Mouse (Mus musculus) brown adipose tissue, adult 24 weeks (tissue): ENCODE measurements around the gene Tprn. TPM values are rescaled to one million over a fixed set of nuclear protein-coding genes. Genes with fewer than 3 reads are reported as not detected.

ENCODE experiments used
- H3K27ac ChIP-seq: fragments of 200-500 bp; replicated peaks from 2 replicates; pipeline ENCODE4 v1.5.1; 2012; ENCODE audit warnings: low read depth, mild to moderate bottlenecking, low read length
- H3K4me1 ChIP-seq: fragments of 200-500 bp; 2 replicates; pipeline ENCODE4 v1.6.1; 2012; ENCODE audit warnings: low read length, mixed read lengths; ENCODE audit not compliant: control insufficient read depth, insufficient read depth, insufficient read length
- H3K4me3 ChIP-seq: fragments of 200-500 bp; 2 replicates; pipeline ENCODE4 v1.5.1; 2012; ENCODE audit warnings: low read depth, mild to moderate bottlenecking, low read length, moderate library complexity; ENCODE audit not compliant: insufficient read depth
- polyA plus RNA-seq: library from polyadenylated mRNA; stranded (reverse); fragments of >200 nt; gene quantifications from 2 replicates; pipeline ENCODE4 v1.2.4, GENCODE M21; 2012; ENCODE audit not compliant: missing spikeins, insufficient read depth, insufficient read length

Tprn gene
- polyA plus RNA-seq, 1 experiment = 3.7 TPM

DNA sequence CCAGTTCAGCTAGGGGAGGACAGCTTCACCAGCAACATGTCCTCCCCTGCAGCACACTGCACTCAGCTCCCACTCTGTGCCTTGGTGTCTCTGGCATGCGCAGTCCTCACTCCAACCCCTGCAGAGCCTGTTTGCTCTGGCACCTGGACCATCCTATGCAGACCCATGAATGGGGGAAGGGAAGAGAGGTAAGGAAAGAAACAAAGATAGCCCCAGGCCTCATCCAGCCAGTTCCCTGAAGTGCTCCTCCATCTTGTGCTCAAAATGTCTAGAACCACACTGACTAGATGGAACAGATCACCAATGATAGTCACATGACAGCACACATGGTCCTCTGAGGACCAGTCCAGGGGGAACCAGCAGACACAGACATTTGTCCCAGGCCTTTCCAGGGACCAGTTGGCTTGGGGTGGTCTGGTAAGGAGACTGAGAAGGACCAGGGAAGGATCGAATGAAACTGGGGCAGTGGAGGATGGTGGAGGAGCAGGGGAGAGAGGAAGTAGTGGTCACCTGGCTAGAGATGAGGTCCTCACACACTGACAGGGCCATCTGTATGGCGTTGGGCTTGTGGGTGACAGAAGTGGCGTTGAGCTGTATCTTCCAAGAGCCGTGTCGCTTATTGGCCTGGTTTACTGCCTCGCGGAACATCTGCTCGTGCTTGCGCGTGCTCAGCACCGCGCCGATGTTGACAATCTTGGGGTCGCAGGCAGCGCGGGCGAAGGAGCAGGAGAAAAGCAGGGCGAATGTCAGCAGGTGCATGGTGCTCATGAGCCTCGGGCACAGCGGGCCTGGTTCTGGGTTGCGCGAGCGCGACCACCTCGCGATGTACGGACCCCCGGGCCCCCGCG is 55.9 kb downstream of the Tprn start:
- Histone ChIP-seq H3K27ac (no peak overlapping the region), H3K4me3 (no peak overlapping the region), H3K4me1 (no peaks in the 10 kb centered on the region)

DNA sequence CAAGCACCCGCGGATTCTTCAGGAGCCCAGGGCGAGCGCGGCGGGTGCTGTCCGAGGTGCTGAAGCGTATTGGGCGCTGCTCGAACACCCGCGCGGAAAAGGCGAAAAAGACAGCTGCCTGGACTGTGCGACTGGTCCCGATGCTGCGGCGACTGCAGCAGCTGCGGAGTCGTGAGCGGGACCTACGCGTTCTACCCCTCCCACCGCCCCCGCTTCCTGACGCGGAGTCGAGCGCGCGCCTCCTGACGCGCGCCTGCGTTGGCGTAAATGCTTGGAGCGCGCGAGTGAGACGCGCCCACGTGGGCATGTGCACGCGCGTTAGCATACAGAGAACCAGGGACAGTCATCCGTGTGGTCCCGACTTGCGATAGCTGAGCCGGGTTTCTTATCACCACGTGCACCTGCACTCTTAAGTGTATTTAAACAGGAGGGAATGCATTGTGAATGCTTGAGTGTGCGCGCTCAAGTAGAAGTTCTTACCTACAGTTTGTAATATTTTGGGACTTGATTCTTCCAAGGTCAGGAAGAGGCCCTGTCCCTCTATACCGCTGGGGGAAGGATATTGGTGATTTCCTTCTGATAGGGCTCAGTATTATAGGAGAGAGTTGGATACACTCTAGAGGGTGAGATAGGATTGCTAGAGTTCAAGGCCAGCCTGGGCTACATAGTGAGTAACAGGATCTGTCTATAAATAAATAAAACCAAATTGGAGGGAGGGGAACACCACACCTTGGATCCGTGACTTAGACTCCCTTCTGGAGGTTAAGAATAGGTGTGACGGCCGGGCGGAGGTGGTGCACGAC is 56.8 kb downstream of the Tprn start, which contains the start of gene Grin1:
TSS of gene Grin1 (minus strand) at position 217 of the 803 bp plus-strand sequence.
- no peak within 1 kb of the TSS for H3K4me3 ChIP-seq
- H3K27ac ChIP-seq = no peak within 1 kb of the TSS
- no peaks in the 10 kb centered on the region for H3K4me1 ChIP-seq

Other genes starting within 250 kb of the Tprn start
- 10.6 and 15.1 TPM in 2 replicates for gene Nsmf, start 208.3 kb upstream of the Tprn start, polyA plus RNA-seq
- not detected in 2 replicates for gene Entpd8, start 182.3 kb upstream of the Tprn start, polyA plus RNA-seq
- gene Noxa1, start 167.5 kb upstream of the Tprn start, polyA plus RNA-seq = not detected in 2 replicates
- gene Nrarp, start 81.9 kb upstream of the Tprn start, polyA plus RNA-seq = 6.4 and 7.1 TPM in 2 replicates
- 1.8 and 6.0 TPM in 2 replicates for gene Tor4a, start 65.7 kb upstream of the Tprn start, polyA plus RNA-seq
- gene Nelfb, start 51.1 kb upstream of the Tprn start, polyA plus RNA-seq = 15.4 and 19.0 TPM in 2 replicates
- not detected in 2 replicates for gene Stpg3, start 48.0 kb upstream of the Tprn start, polyA plus RNA-seq
- gene Fam166a, start 43.9 kb upstream of the Tprn start, polyA plus RNA-seq = not detected in 2 replicates
- gene Tubb4b, start 37.9 kb upstream of the Tprn start, polyA plus RNA-seq = 193 and 284 TPM in 2 replicates
- not detected in 2 replicates for gene Slc34a3, start 28.3 kb upstream of the Tprn start, polyA plus RNA-seq
- not detected in 2 replicates for gene Rnf224, start 25.8 kb upstream of the Tprn start, polyA plus RNA-seq
- not detected in 2 replicates for gene Rnf208, start 20.4 kb upstream of the Tprn start, polyA plus RNA-seq
- gene Cysrt1, start 20.2 kb upstream of the Tprn start, polyA plus RNA-seq = not detected in 2 replicates
- 2.3 and 5.4 TPM in 2 replicates for gene AL732309.1, start 15.8 kb upstream of the Tprn start, polyA plus RNA-seq
- 13.5 and 18.9 TPM in 2 replicates for gene Tmem203, start 7.2 kb upstream of the Tprn start, polyA plus RNA-seq
- 41.7 and 44.0 TPM in 2 replicates for gene Ssna1, start 9.8 kb downstream of the Tprn start, polyA plus RNA-seq
- gene Anapc2, start 9.9 kb downstream of the Tprn start, polyA plus RNA-seq = 18.6 and 23.7 TPM in 2 replicates
- gene Tmem210, start 25.5 kb downstream of the Tprn start, polyA plus RNA-seq = not detected in 2 replicates
- gene Lrrc26, start 27.3 kb downstream of the Tprn start, polyA plus RNA-seq = not detected in 2 replicates
- gene Grin1, start 56.6 kb downstream of the Tprn start, polyA plus RNA-seq = not detected in 2 replicates
- gene Man1b1, start 69.7 kb downstream of the Tprn start, polyA plus RNA-seq = 11.3 and 16.0 TPM in 2 replicates
- gene Dpp7, start 93.7 kb downstream of the Tprn start, polyA plus RNA-seq = 11.1 and 15.0 TPM in 2 replicates
- gene Uap1l1, start 103.1 kb downstream of the Tprn start, polyA plus RNA-seq = 6.1 and 9.1 TPM in 2 replicates
- gene Sapcd2, start 109.7 kb downstream of the Tprn start, polyA plus RNA-seq = not detected in 2 replicates
- 11.3 and 18.4 TPM in 2 replicates for gene Entpd2, start 133.3 kb downstream of the Tprn start, polyA plus RNA-seq
- 32.5 and 41.5 TPM in 2 replicates for gene Npdc1, start 136.7 kb downstream of the Tprn start, polyA plus RNA-seq
- gene Fut7, start 160.6 kb downstream of the Tprn start, polyA plus RNA-seq = not detected in 2 replicates
- 30.0 and 52.4 TPM in 2 replicates for gene Abca2, start 166.1 kb downstream of the Tprn start, polyA plus RNA-seq
- not detected in 2 replicates for gene Clic3, start 194.2 kb downstream of the Tprn start, polyA plus RNA-seq
- 195 and 218 TPM in 2 replicates for gene Paxx, start 198.5 kb downstream of the Tprn start, polyA plus RNA-seq
- gene Ptgds, start 207.4 kb downstream of the Tprn start, polyA plus RNA-seq = 15.2 and 46.8 TPM in 2 replicates
- not detected in 2 replicates for gene Lcn12, start 231.3 kb downstream of the Tprn start, polyA plus RNA-seq
- gene Fbxw5, start 238.1 kb downstream of the Tprn start, polyA plus RNA-seq = 41.1 and 47.3 TPM in 2 replicates
- gene C8g, start 239.1 kb downstream of the Tprn start, polyA plus RNA-seq = 6.6 and 9.2 TPM in 2 replicates